Mouse (Mus musculus) CH12.LX (cell line): ENCODE data around the gene Serinc1.

Source experiments
- CHD2 ChIP-seq: IDR thresholded peaks from 2 replicates; pipeline ENCODE4 v1.6.1; 2011; ENCODE audit warnings: low read length, improper control_type of control experiment
- CTCF ChIP-seq, 2 experiments: IDR thresholded peaks in 1 of 2; conservative IDR thresholded peaks in 1 of 2; 2 replicates each; pipeline ENCODE4 v1.5.1; 2011 to 2012; ENCODE audit warnings: low read depth in 2 of 2, low read length in 2 of 2, improper control_type of control experiment in 1 of 2, inconsistent platforms in 1 of 2, mild to moderate bottlenecking in 1 of 2, moderate library complexity in 1 of 2
- ELF1 ChIP-seq: IDR thresholded peaks from 2 replicates; pipeline ENCODE4 v1.6.1; 2014; ENCODE audit warnings: low read depth, mild to moderate bottlenecking, inconsistent platforms, low read length, improper control_type of control experiment
- ETS1 ChIP-seq: conservative IDR thresholded peaks from 2 replicates; pipeline ENCODE4 v1.6.1; 2012; ENCODE audit warnings: low read depth, mild to moderate bottlenecking, inconsistent platforms, low read length, improper control_type of control experiment, moderate library complexity
- HCFC1 ChIP-seq: IDR thresholded peaks from 2 replicates; pipeline ENCODE4 v1.6.1; 2012; ENCODE audit warnings: low read depth, mild to moderate bottlenecking, inconsistent platforms, low read length, improper control_type of control experiment
- IRF4 ChIP-seq: IDR thresholded peaks from 2 replicates; pipeline ENCODE4 v1.6.1; 2014; ENCODE audit warnings: low read depth, mild to moderate bottlenecking, inconsistent platforms, low read length, improper control_type of control experiment
- MAZ ChIP-seq: IDR thresholded peaks from 2 replicates; pipeline ENCODE4 v1.6.1; 2012; ENCODE audit warnings: low read depth, mild to moderate bottlenecking, inconsistent platforms, low read length, improper control_type of control experiment, moderate library complexity
- MXI1 ChIP-seq: IDR thresholded peaks from 2 replicates; pipeline ENCODE4 v1.6.1; 2011; ENCODE audit warnings: mild to moderate bottlenecking, low read depth, low read length, improper control_type of control experiment
- POLR2A ChIP-seq: IDR thresholded peaks from 2 replicates; pipeline ENCODE4 v1.6.1; 2011; ENCODE audit warnings: low read depth, mild to moderate bottlenecking, improper control_type of control experiment, low read length
- POLR2AphosphoS2 ChIP-seq: IDR thresholded peaks from 2 replicates; pipeline ENCODE4 v1.6.1; 2011; ENCODE audit warnings: low read depth, low read length, improper control_type of control experiment
- RCOR1 ChIP-seq: conservative IDR thresholded peaks from 2 replicates; pipeline ENCODE4 v1.6.1; 2012; ENCODE audit warnings: low read depth, mild to moderate bottlenecking, inconsistent platforms, low read length, improper control_type of control experiment
- USF2 ChIP-seq: conservative IDR thresholded peaks from 2 replicates; pipeline ENCODE4 v1.6.1; 2011; ENCODE audit warnings: low read depth, low read length, improper control_type of control experiment
- ZMIZ1 ChIP-seq: IDR thresholded peaks from 2 replicates; pipeline ENCODE4 v1.6.1; 2012; ENCODE audit warnings: low read depth, mild to moderate bottlenecking, inconsistent platforms, low read length, improper control_type of control experiment

DNA sequence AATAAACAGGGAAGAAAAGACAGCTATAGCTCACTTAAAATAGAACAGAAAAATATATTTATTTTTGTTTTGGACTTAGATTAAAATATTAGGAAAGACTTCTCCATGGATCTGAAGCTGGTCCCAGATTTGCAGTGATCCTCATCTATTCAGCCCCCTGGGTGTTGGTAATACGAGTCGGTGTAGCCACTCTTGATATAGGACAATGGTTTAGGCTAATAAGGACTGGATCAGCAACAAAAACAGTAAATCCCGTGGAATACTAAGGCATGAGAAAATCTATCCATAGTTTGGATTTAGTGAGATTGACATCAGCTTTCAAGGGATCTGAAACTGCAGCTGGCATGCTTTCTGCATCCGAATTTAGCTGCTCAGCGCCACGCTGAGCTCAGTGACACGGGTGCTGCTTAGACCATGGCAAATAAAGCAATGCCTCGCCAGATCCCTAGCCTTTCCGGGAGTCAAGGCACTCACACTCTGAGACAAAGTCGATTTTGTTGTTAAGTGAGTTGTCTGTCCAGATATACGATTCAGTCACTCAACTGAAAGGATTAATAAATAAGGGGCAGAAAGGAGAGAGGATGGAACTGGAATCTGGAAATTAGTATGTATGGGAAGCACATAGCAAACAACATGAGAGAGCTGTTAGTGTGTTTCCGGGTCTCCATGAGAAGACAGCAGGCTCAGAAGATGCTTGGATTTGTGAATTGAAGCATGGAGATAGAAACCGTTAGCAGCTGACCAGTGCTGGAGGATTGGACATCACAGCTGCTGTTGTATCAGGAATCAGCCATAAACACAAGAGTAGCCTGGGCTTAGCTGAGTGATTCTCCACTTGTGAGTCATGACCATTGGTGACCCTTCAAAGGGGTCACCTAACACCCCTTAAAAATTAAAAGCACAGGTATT lies 36.9 kb upstream of the Serinc1 start:
- TF ChIP-seq MXI1 (no peak), CTCF (conservative IDR thresholded peaks at IDR 0.05 in 1 of 2, IDR thresholded peaks at IDR 0.05 in 1 of 2; ENCODE audit: low read depth in 2 of 2, low read length in 2 of 2) (no peak), CHD2 (no peak), ELF1 (no peak), IRF4 (no peak), USF2 (no peak), ZMIZ1 (no peak), POLR2A (no peak), MAZ (no peak), RCOR1 (no peak), ETS1 (no peak), POLR2AphosphoS2 (no peak), HCFC1 (no peak)
